Mouse (Mus musculus): ENCODE data around the gene Wfdc5. TPM values are rescaled to one million over a fixed set of nuclear protein-coding genes. Genes with fewer than 3 reads are reported as not detected.

The Wfdc5 gene
- polyA plus RNA-seq, 1 experiment from 2014 or later: not detected

- H3K36me3 ChIP-seq: peaks cover 26% of the 10 kb centered on the region
- WGBS (ENCODE audit: insufficient replicate concordance): 79% methylated on average over 2 of the region's 2 CpGs
- H3K9ac ChIP-seq: no peak overlapping the region
- no peak overlapping the region for H3K4me2 ChIP-seq
- no peak for DNase-seq
- no peak overlapping the region for H3K27ac ChIP-seq
- H3K4me3 ChIP-seq (replicated peaks): no peak overlapping the region
- no peaks in the 10 kb centered on the region for H3K27me3 ChIP-seq
- no peaks in the 10 kb centered on the region for H3K9me3 ChIP-seq (replicated peaks)
- H3K4me1 ChIP-seq (replicated peaks): no peaks in the 10 kb centered on the region
- no peak for ATAC-seq (ENCODE audit: low read depth)
These were observed 55.2 kb downstream of the Wfdc5 start for GRCm38 (mm10) chr2:164127297-164127696.

GRCm38 (mm10) chr2:164126533-164126955 is 56.0 kb downstream of the Wfdc5 start:
- ATAC-seq (ENCODE audit: low read depth) (no peak), DNase-seq (no peak)
- no peak overlapping the region for H3K27ac ChIP-seq
- H3K9me3 ChIP-seq (replicated peaks): no peaks in the 10 kb centered on the region
- peaks cover 27% of the 10 kb centered on the region for H3K36me3 ChIP-seq
- H3K9ac ChIP-seq: no peak overlapping the region
- WGBS (ENCODE audit: insufficient replicate concordance): 82% methylated on average over 13 of the region's 13 CpGs
- no peaks in the 10 kb centered on the region for H3K4me1 ChIP-seq (replicated peaks)
- no peak overlapping the region for H3K4me3 ChIP-seq (replicated peaks)
- no peaks in the 10 kb centered on the region for H3K27me3 ChIP-seq
- no peak overlapping the region for H3K4me2 ChIP-seq

Other genes with a start within 250 kb of the Wfdc5 start
- gene Ywhab, start 187.8 kb downstream of the Wfdc5 start, polyA plus RNA-seq (2015; fragmentation: Nextera tagmentation; extraction: Ambion mirVana): 130 and 151 TPM in 2 replicates
- gene Pabpc1l, start 157.3 kb downstream of the Wfdc5 start, polyA plus RNA-seq (2015; fragmentation: Nextera tagmentation; extraction: Ambion mirVana): 0.30 and 0.39 TPM in 2 replicates
- gene Stk4, start 112.4 kb downstream of the Wfdc5 start, polyA plus RNA-seq (2015; fragmentation: Nextera tagmentation; extraction: Ambion mirVana): 14.8 and 17.9 TPM in 2 replicates
- gene Tomm34, start 111.6 kb downstream of the Wfdc5 start, polyA plus RNA-seq (2015; fragmentation: Nextera tagmentation; extraction: Ambion mirVana): 26.1 and 28.6 TPM in 2 replicates
- gene Kcns1, start 11.6 kb downstream of the Wfdc5 start, polyA plus RNA-seq (2015; fragmentation: Nextera tagmentation; extraction: Ambion mirVana): not detected in 2 replicates
- gene Wfdc12, start 7.9 kb upstream of the Wfdc5 start, polyA plus RNA-seq (2015; fragmentation: Nextera tagmentation; extraction: Ambion mirVana): not detected in 2 replicates
- gene Wfdc15a, start 17.4 kb upstream of the Wfdc5 start, polyA plus RNA-seq (2015; fragmentation: Nextera tagmentation; extraction: Ambion mirVana): not detected in 2 replicates
- 0.34 TPM in 1 of 2 replicates, not detected in the other for gene Wfdc15b, start 38.9 kb upstream of the Wfdc5 start, polyA plus RNA-seq (2015; fragmentation: Nextera tagmentation; extraction: Ambion mirVana)
- gene Svs2, start 55.7 kb upstream of the Wfdc5 start, polyA plus RNA-seq (2015; fragmentation: Nextera tagmentation; extraction: Ambion mirVana): not detected in 2 replicates
- gene Svs3b, start 73.9 kb upstream of the Wfdc5 start, polyA plus RNA-seq (2015; fragmentation: Nextera tagmentation; extraction: Ambion mirVana): not detected in 2 replicates
- gene Svs4, start 95.7 kb upstream of the Wfdc5 start, polyA plus RNA-seq (2015; fragmentation: Nextera tagmentation; extraction: Ambion mirVana): not detected in 2 replicates
- not detected in 2 replicates for gene Svs3a, start 106.5 kb upstream of the Wfdc5 start, polyA plus RNA-seq (2015; fragmentation: Nextera tagmentation; extraction: Ambion mirVana)
- not detected in 2 replicates for gene Svs6, start 134.0 kb upstream of the Wfdc5 start, polyA plus RNA-seq (2015; fragmentation: Nextera tagmentation; extraction: Ambion mirVana)
- not detected in 2 replicates for gene Svs5, start 150.0 kb upstream of the Wfdc5 start, polyA plus RNA-seq (2015; fragmentation: Nextera tagmentation; extraction: Ambion mirVana)
- gene Slpi, start 206.4 kb upstream of the Wfdc5 start, polyA plus RNA-seq (2015; fragmentation: Nextera tagmentation; extraction: Ambion mirVana): 16.6 and 20.5 TPM in 2 replicates
- gene Rbpjl, start 220.4 kb upstream of the Wfdc5 start, polyA plus RNA-seq (2015; fragmentation: Nextera tagmentation; extraction: Ambion mirVana): 0.02 TPM in 2 replicates
- gene Matn4, start 222.4 kb upstream of the Wfdc5 start, polyA plus RNA-seq (2015; fragmentation: Nextera tagmentation; extraction: Ambion mirVana): 0.13 and 0.35 TPM in 2 replicates